Mouse (Mus musculus) granulocyte monocyte progenitor cell, adult 5-6 weeks (primary cell): ENCODE data around the gene Med19. TPM values are rescaled to one million over a fixed set of nuclear protein-coding genes. Genes with fewer than 3 reads are reported as not detected.

Experiments
- total RNA-seq, 2 experiments: library from RNA; stranded (forward) in 1 of 2; stranded (reverse) in 1 of 2; fragments of 200-712, 200-1000 nt in 1 of 2; fragments of >200 nt in 1 of 2; fragmentation: Nextera tagmentation in 1 of 2; gene quantifications; 2 replicates each; pipeline ENCODE4 v1.2.3; 2014 to 2017

Med19 gene
- total RNA-seq, 2 experiments from 2014 or later: 24.4 to 28.5 TPM

Other genes with a start within 250 kb of the Med19 start
- gene Tfpi, start 201.6 kb upstream of the Med19 start, total RNA-seq (2014; fragmentation: Nextera tagmentation): 28.4 and 69.7 TPM in 2 replicates
- 74.5 and 81.7 TPM in 2 replicates for gene Tfpi, start 201.6 kb upstream of the Med19 start, total RNA-seq (2017)
- 30.6 and 34.8 TPM in 2 replicates for gene Ctnnd1, start 27.6 kb upstream of the Med19 start, total RNA-seq (2014; fragmentation: Nextera tagmentation)
- gene Ctnnd1, start 27.6 kb upstream of the Med19 start, total RNA-seq (2017): 27.4 and 44.7 TPM in 2 replicates
- not detected in 2 replicates for gene Btbd18, start 19.3 kb upstream of the Med19 start, total RNA-seq (2014; fragmentation: Nextera tagmentation)
- not detected in 2 replicates for gene Btbd18, start 19.3 kb upstream of the Med19 start, total RNA-seq (2017)
- 189 and 209 TPM in 2 replicates for gene Selenoh, start 7.6 kb upstream of the Med19 start, total RNA-seq (2014; fragmentation: Nextera tagmentation)
- gene Selenoh, start 7.6 kb upstream of the Med19 start, total RNA-seq (2017): 156 and 175 TPM in 2 replicates
- gene Gm28635, start 361 bp upstream of the Med19 start, total RNA-seq (2014; fragmentation: Nextera tagmentation): not detected in 2 replicates
- not detected in 2 replicates for gene Gm28635, start 361 bp upstream of the Med19 start, total RNA-seq (2017)
- gene Tmx2, start 738 bp downstream of the Med19 start, total RNA-seq (2014; fragmentation: Nextera tagmentation): 36.2 and 48.2 TPM in 2 replicates
- 52.6 and 55.0 TPM in 2 replicates for gene Tmx2, start 738 bp downstream of the Med19 start, total RNA-seq (2017)
- 38.4 and 46.6 TPM in 2 replicates for gene Zdhhc5, start 36.8 kb downstream of the Med19 start, total RNA-seq (2014; fragmentation: Nextera tagmentation)
- 33.4 and 35.2 TPM in 2 replicates for gene Zdhhc5, start 36.8 kb downstream of the Med19 start, total RNA-seq (2017)
- gene Clp1, start 48.9 kb downstream of the Med19 start, total RNA-seq (2014; fragmentation: Nextera tagmentation): 30.3 and 34.9 TPM in 2 replicates
- gene Clp1, start 48.9 kb downstream of the Med19 start, total RNA-seq (2017): 31.3 and 40.1 TPM in 2 replicates
- gene Ypel4, start 55.7 kb downstream of the Med19 start, total RNA-seq (2014; fragmentation: Nextera tagmentation): not detected in 2 replicates
- gene Ypel4, start 55.7 kb downstream of the Med19 start, total RNA-seq (2017): not detected in 2 replicates
- gene Gm19426, start 65.3 kb downstream of the Med19 start, total RNA-seq (2014; fragmentation: Nextera tagmentation): not detected in 2 replicates
- gene Gm19426, start 65.3 kb downstream of the Med19 start, total RNA-seq (2017): not detected in 2 replicates
- not detected in 2 replicates for gene Serping1, start 97.0 kb downstream of the Med19 start, total RNA-seq (2014; fragmentation: Nextera tagmentation)
- gene Serping1, start 97.0 kb downstream of the Med19 start, total RNA-seq (2017): not detected in 2 replicates
- gene Ube2l6, start 120.4 kb downstream of the Med19 start, total RNA-seq (2014; fragmentation: Nextera tagmentation): 5.6 and 6.3 TPM in 2 replicates
- 4.0 and 7.1 TPM in 2 replicates for gene Ube2l6, start 120.4 kb downstream of the Med19 start, total RNA-seq (2017)
- gene Smtnl1, start 144.2 kb downstream of the Med19 start, total RNA-seq (2014; fragmentation: Nextera tagmentation): not detected in 2 replicates
- gene Smtnl1, start 144.2 kb downstream of the Med19 start, total RNA-seq (2017): not detected in 2 replicates
- 52.3 and 76.6 TPM in 2 replicates for gene Timm10, start 148.6 kb downstream of the Med19 start, total RNA-seq (2014; fragmentation: Nextera tagmentation)
- gene Timm10, start 148.6 kb downstream of the Med19 start, total RNA-seq (2017): 32.2 and 34.6 TPM in 2 replicates
- 14.6 and 23.4 TPM in 2 replicates for gene Slc43a1, start 160.4 kb downstream of the Med19 start, total RNA-seq (2014; fragmentation: Nextera tagmentation)
- gene Slc43a1, start 160.4 kb downstream of the Med19 start, total RNA-seq (2017): 11.5 and 11.8 TPM in 2 replicates
- gene Rtn4rl2, start 208.3 kb downstream of the Med19 start, total RNA-seq (2014; fragmentation: Nextera tagmentation): not detected in 2 replicates
- not detected in 2 replicates for gene Rtn4rl2, start 208.3 kb downstream of the Med19 start, total RNA-seq (2017)